Mouse (Mus musculus): ENCODE data around the gene Tspan7.

- no peak for TF ChIP-seq CTCF (IDR thresholded peaks at IDR 0.05; ENCODE audit: low read depth)
- no peak for TF ChIP-seq EP300 (IDR thresholded peaks at IDR 0.05; ENCODE audit: low read depth)
Measured at GRCm38 (mm10) chrX:10498580-10498979, 13.6 kb downstream of the Tspan7 start.

Data from heart, postnatal 0 days (tissue).